Comparison of ENCODE assay signal across 13 mouse cellular contexts in the genomic region with DNA sequence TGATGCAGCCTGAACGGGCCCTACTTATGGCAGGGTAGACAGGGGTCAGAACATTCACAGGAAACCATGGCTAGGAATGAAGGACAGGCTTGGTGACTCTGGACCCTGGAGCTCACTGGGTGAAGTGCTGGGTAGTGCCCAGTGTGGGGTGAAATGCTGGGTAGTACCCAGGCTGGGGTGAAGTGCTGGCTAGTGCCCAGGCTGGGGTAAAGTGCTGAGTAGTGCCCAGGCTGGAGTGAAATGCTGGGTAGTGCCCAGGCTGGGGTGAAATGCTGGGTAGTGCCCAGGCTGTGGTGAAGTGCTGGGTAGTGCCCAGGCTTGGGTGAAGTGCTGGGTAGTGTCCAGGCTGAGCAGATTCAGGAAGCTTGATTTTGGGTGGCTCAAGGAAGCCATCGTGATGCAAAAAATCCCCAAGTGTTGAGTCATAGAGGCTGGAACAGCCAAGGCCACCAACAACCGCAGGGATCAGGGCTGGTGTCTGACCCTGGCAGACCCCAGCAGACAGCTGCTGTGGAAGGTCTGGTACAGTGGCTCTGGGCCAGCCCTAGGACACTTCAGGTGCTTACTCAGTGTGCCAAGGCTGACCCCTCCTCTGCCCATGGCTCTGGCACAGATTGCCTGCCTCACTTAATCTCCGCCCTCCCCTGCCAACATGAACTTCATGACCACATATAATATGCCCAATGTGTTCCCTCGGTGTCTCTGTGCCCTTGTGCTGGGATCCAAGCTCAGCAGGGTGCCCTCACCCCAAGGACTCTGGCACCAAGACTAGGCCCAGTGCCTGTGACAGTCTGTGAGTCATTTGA. TPM values are rescaled to one million over a fixed set of nuclear protein-coding genes. Genes with fewer than 3 reads are reported as not detected.
DNase-seq lines count a peak whose midpoint lies in the region; ATAC-seq and TF ChIP-seq lines count a peak whose summit lies in the region.
"Had no signal": no experiment of that assay in that cellular context is flagged by ENCODE, and none has a peak within 500 bp of the region (broad histone marks: within the 10 kb centered on the region; RNA-seq: fewer than 3 reads in every experiment).

No protein-coding gene starts in this region.

- H3K79me2 ChIP-seq in C2C12 (ENCODE audit: control insufficient read depth, insufficient read depth): peaks cover 81% of the 10 kb centered on the region

- peak; percentile 38 for ATAC-seq in granulocyte monocyte progenitor cell, adult 5-6 weeks (replicated peaks; ENCODE audit: poor library complexity, severe bottlenecking)
- no peak for ATAC-seq in midbrain, embryonic 13.5 days
- ATAC-seq: intestine, postnatal 0 days had no signal

- DNase-seq in left cerebral cortex, adult 2 months (ENCODE audit: extremely low spot score in 1 of 2, low spot score in 2 of 2): no peak
- no peak for DNase-seq in left cerebral cortex, adult 11 months (ENCODE audit: low spot score)
- DNase-seq in adrenal gland, adult (ENCODE audit: inconsistent age in 2 of 2, low spot score in 1 of 2): peak; percentile 93 to 97
- DNase-seq in spleen, postnatal 14 days (ENCODE audit: low spot score in 2 of 2): no peak
- DNase-seq: heart, postnatal 10 days; layer of hippocampus, postnatal 36 days; lung, embryonic 14.5 days; thymus, adult 18-20 months had no signal

- no peak overlapping the region for H3ac ChIP-seq in C2C12 (ENCODE audit: control insufficient read depth, insufficient read length, low read depth)

- peaks cover 17% of the 10 kb centered on the region for H3K36me3 ChIP-seq in C2C12 (ENCODE audit: control insufficient read depth, insufficient read depth)
- H3K36me3 ChIP-seq in midbrain, embryonic 13.5 days: no peaks in the 10 kb centered on the region
- H3K36me3 ChIP-seq: embryonic facial prominence, embryonic 10.5 days had no signal

- no peaks in the 10 kb centered on the region for H3K4me1 ChIP-seq in midbrain, embryonic 13.5 days (replicated peaks)
- H3K4me1 ChIP-seq: embryonic facial prominence, embryonic 10.5 days had no signal

- no peaks in the 10 kb centered on the region for H3K27me3 ChIP-seq in C2C12 (ENCODE audit: control insufficient read depth, insufficient read depth, insufficient read length)
- no peaks in the 10 kb centered on the region for H3K27me3 ChIP-seq in midbrain, embryonic 13.5 days

- WGBS in midbrain, embryonic 13.5 days: 85% methylated on average over 5 of the region's 5 CpGs

- H3K4me2 ChIP-seq in midbrain, embryonic 13.5 days (replicated peaks): no peak overlapping the region
- H3K4me2 ChIP-seq: lung, embryonic 14.5 days had no signal

- H3K9ac ChIP-seq in midbrain, embryonic 13.5 days (replicated peaks): no peak overlapping the region
- H3K9ac ChIP-seq: lung, embryonic 14.5 days had no signal

- H3K79me3 ChIP-seq in C2C12 (ENCODE audit: low read depth): peaks cover 19% of the 10 kb centered on the region

- H3K9me3 ChIP-seq in midbrain, embryonic 13.5 days: no peaks in the 10 kb centered on the region
- H3K9me3 ChIP-seq: embryonic facial prominence, embryonic 10.5 days had no signal

- H3K4me3 ChIP-seq in left cerebral cortex, adult 2 months: no peak overlapping the region
- no peak overlapping the region for H3K4me3 ChIP-seq in C2C12 (ENCODE audit: insufficient read depth, poor library complexity, severe bottlenecking)
- H3K4me3 ChIP-seq in midbrain, embryonic 13.5 days (replicated peaks): no peak overlapping the region
- H3K4me3 ChIP-seq: embryonic facial prominence, embryonic 10.5 days had no signal

- no peak for TF ChIP-seq CTCF in left cerebral cortex, adult 2 months (IDR thresholded peaks at IDR 0.05)
- no peak for TF ChIP-seq CTCF in C2C12 (IDR thresholded peaks at IDR 0.05; ENCODE audit: control insufficient read depth, insufficient read depth, insufficient read length)

- H3K27ac ChIP-seq in left cerebral cortex, adult 2 months: peak overlapping the region; percentile 36; the same call in 1 of the 2 replicates
- no peak overlapping the region for H3K27ac ChIP-seq in midbrain, embryonic 13.5 days
- H3K27ac ChIP-seq: embryonic facial prominence, embryonic 10.5 days had no signal

- intact Hi-C loops in left cerebral cortex, adult 2 months (cut with DNase I): no loop called here

TF ChIP-seq in C2C12, 6 proteins besides CTCF, POLR2A, EP300 and RAD21:
- TF ChIP-seq MAX (IDR thresholded peaks at IDR 0.05) (peak; percentile 21), FOSL1 (IDR thresholded peaks at IDR 0.05; ENCODE audit: insufficient read depth, low read length, poor library complexity, severe bottlenecking) (peak; percentile 21), MYOD1 (IDR thresholded peaks at IDR 0.05; ENCODE audit: control insufficient read depth, insufficient read length, low read depth) (peak; percentile 97), MYOG (IDR thresholded peaks at IDR 0.05; ENCODE audit: control insufficient read depth, extremely low read depth, insufficient read length) (no peak), CEBPB (IDR thresholded peaks at IDR 0.05; ENCODE audit: low read depth) (peak; percentile 65)

RNA-seq across cellular contexts. Expression of gene Sh3bp2, which starts 9.3 kb away (rescaled TPM):
- total RNA-seq in left cerebral cortex, adult 2 months (2021): 1 to 10 TPM; 3.4 to 3.9 TPM
- polyA plus RNA-seq in C2C12 (2012; fragmentation: generic; extraction: Trizol): 10.2 TPM
- 15.4 and 16.5 TPM in 2 replicates for total RNA-seq in granulocyte monocyte progenitor cell, adult 5-6 weeks (2014; fragmentation: Nextera tagmentation)
- 9.8 and 11.9 TPM in 2 replicates for total RNA-seq in granulocyte monocyte progenitor cell, adult 5-6 weeks (2017)
- polyA plus RNA-seq in midbrain, embryonic 13.5 days (2015; fragmentation: Nextera tagmentation; extraction: Ambion mirVana): 18.3 and 30.8 TPM in 2 replicates

RNA-seq across cellular contexts. Expression of gene Tnip2, which starts 21.2 kb away (rescaled TPM):
- 10 to 100 TPM; 20.2 to 21.8 TPM for total RNA-seq in left cerebral cortex, adult 2 months (2021)
- 9.3 TPM for polyA plus RNA-seq in C2C12 (2012; fragmentation: generic; extraction: Trizol)
- 11.8 and 16.2 TPM in 2 replicates for total RNA-seq in granulocyte monocyte progenitor cell, adult 5-6 weeks (2014; fragmentation: Nextera tagmentation)
- total RNA-seq in granulocyte monocyte progenitor cell, adult 5-6 weeks (2017): 22.0 and 24.4 TPM in 2 replicates
- polyA plus RNA-seq in midbrain, embryonic 13.5 days (2015; fragmentation: Nextera tagmentation; extraction: Ambion mirVana): 6.9 and 7.3 TPM in 2 replicates

RNA-seq across cellular contexts. Expression of gene Add1, which starts 38.5 kb away (rescaled TPM):
- total RNA-seq in left cerebral cortex, adult 2 months (2021): 100 to 1,000 TPM; 409 to 413 TPM
- polyA plus RNA-seq in C2C12 (2012; fragmentation: generic; extraction: Trizol): 151 TPM
- total RNA-seq in granulocyte monocyte progenitor cell, adult 5-6 weeks (2014; fragmentation: Nextera tagmentation): 65.6 and 74.2 TPM in 2 replicates
- 81.0 and 82.6 TPM in 2 replicates for total RNA-seq in granulocyte monocyte progenitor cell, adult 5-6 weeks (2017)
- polyA plus RNA-seq in midbrain, embryonic 13.5 days (2015; fragmentation: Nextera tagmentation; extraction: Ambion mirVana): 204 and 205 TPM in 2 replicates

Comparison
In these comparisons a context has a peak if more than half of its experiments do, and no peak if none do; other contexts are left out.
1. DNase-seq: peak in adrenal gland, adult (2 of 2); none in left cerebral cortex, adult 2 months (0 of 2), left cerebral cortex, adult 11 months (single experiment) and spleen, postnatal 14 days (0 of 2).
2. RNA of gene Add1, which starts 38.5 kb away (total RNA-seq): 409 to 413 TPM in left cerebral cortex, adult 2 months; 65.6 to 82.6 TPM in granulocyte monocyte progenitor cell, adult 5-6 weeks; every median in the first group is over 4 times any median in the second.